Mouse (Mus musculus): ENCODE data around the gene Tshz2. TPM values are rescaled to one million over a fixed set of nuclear protein-coding genes. Genes with fewer than 3 reads are reported as not detected.

The Tshz2 gene
- polyA plus RNA-seq, 1 experiment, result 5.8 TPM

DNA sequence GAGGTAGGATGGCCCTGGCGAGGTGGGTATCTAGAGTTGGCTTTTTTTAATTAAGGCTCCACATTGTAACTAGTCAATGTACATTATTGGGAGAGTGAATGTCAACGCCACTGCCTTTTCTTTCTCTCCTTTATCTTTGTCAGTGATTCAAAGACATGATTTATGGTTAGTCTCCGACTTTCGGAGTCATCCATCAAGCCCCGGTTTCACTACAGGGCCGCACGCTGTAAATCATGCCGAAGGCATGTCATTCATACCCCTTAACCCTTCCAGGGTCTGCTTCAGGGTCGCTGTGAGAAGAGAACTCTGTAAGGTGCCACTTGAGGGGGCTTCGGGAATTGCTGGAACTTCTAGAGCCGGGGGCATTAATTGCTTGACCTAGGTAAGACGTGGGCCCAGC lies 199.4 kb downstream of the Tshz2 start:
- Histone ChIP-seq H3K27ac (ENCODE audit: insufficient read depth, low read length) (no peak overlapping the region), H3K27me3 (ENCODE audit: control insufficient read depth, insufficient read depth, low read length) (no peaks in the 10 kb centered on the region), H3K4me3 (ENCODE audit: extremely low read depth, insufficient read depth, insufficient read length) (no peak overlapping the region), H3K4me1 (ENCODE audit: control insufficient read depth, insufficient read depth, insufficient read length) (no peaks in the 10 kb centered on the region), H3K36me3 (ENCODE audit: control insufficient read depth, insufficient read depth, low read length) (no peaks in the 10 kb centered on the region)
- TF ChIP-seq POLR2A (IDR thresholded peaks at IDR 0.05; ENCODE audit: low read depth, low read length), result no peak
- no peak for TF ChIP-seq CTCF (IDR thresholded peaks at IDR 0.05; ENCODE audit: extremely low read depth, insufficient read depth, insufficient read length, insufficient replicate concordance)
- no peak for DNase-seq (ENCODE audit: low read depth in 1 of 2, low spot score in 2 of 2)
- WGBS, result 86% methylated on average over 12 of the region's 12 CpGs

DNA sequence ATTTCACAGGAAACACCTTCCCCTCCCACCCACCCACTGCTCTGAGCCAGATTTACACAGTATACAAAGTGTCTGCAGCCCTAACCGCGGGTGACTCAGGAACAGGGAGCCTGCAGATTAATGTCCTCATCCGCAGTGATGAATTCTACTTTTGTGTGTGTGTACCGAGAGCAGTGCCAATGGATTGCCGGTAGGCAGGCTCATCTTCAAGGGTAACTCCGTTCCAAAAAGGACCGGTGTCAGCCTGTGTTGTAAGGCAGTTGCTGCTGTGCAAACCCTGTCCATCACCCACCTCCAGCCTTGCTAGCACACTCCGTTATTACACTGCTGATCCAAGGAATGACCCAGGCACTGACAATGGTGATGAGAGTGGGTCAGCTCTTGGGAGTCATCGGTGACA lies 200.8 kb downstream of the Tshz2 start:
- H3K4me3 ChIP-seq (ENCODE audit: extremely low read depth, insufficient read depth, insufficient read length), result no peak overlapping the region
- no peak for DNase-seq (ENCODE audit: low read depth in 1 of 2, low spot score in 2 of 2)
- no peak overlapping the region for H3K27ac ChIP-seq (ENCODE audit: insufficient read depth, low read length)
- H3K27me3 ChIP-seq (ENCODE audit: control insufficient read depth, insufficient read depth, low read length), result no peaks in the 10 kb centered on the region
- no peaks in the 10 kb centered on the region for H3K4me1 ChIP-seq (ENCODE audit: control insufficient read depth, insufficient read depth, insufficient read length)
- TF ChIP-seq CTCF (IDR thresholded peaks at IDR 0.05; ENCODE audit: extremely low read depth, insufficient read depth, insufficient read length, insufficient replicate concordance), result no peak
- no peak for TF ChIP-seq POLR2A (IDR thresholded peaks at IDR 0.05; ENCODE audit: low read depth, low read length)
- no peaks in the 10 kb centered on the region for H3K36me3 ChIP-seq (ENCODE audit: control insufficient read depth, insufficient read depth, low read length)
- 71% methylated on average over 9 of the region's 9 CpGs for WGBS

DNA sequence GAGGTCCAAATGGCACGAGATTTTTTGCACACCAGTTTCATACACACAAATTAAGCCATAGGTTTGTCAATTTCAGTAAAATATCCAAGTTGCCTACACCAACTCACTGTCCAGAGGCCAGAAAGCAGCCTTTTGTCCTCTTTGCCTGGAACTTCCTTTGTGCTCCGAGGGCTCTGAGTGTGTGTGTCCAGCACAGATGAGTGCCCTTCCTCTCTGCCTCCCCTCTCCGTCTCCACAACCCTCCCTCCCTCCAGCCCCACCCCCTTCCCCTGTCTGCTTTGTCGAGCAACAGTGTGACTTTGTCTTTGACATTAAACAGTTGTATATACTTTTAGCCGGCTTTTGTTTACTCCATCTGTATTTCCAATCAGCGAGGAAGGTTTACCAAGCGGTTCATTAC lies 201.8 kb downstream of the Tshz2 start:
- Histone ChIP-seq H3K27ac (ENCODE audit: insufficient read depth, low read length) (no peak overlapping the region), H3K4me1 (ENCODE audit: control insufficient read depth, insufficient read depth, insufficient read length) (no peaks in the 10 kb centered on the region), H3K4me3 (ENCODE audit: extremely low read depth, insufficient read depth, insufficient read length) (no peak overlapping the region), H3K36me3 (ENCODE audit: control insufficient read depth, insufficient read depth, low read length) (no peaks in the 10 kb centered on the region), H3K27me3 (ENCODE audit: control insufficient read depth, insufficient read depth, low read length) (no peaks in the 10 kb centered on the region)
- TF ChIP-seq CTCF (IDR thresholded peaks at IDR 0.05; ENCODE audit: extremely low read depth, insufficient read depth, insufficient read length, insufficient replicate concordance) (no peak), POLR2A (IDR thresholded peaks at IDR 0.05; ENCODE audit: low read depth, low read length) (no peak)
- DNase-seq (ENCODE audit: low read depth in 1 of 2, low spot score in 2 of 2), result no peak
- WGBS, result 52% methylated on average over 7 of the region's 7 CpGs

DNA sequence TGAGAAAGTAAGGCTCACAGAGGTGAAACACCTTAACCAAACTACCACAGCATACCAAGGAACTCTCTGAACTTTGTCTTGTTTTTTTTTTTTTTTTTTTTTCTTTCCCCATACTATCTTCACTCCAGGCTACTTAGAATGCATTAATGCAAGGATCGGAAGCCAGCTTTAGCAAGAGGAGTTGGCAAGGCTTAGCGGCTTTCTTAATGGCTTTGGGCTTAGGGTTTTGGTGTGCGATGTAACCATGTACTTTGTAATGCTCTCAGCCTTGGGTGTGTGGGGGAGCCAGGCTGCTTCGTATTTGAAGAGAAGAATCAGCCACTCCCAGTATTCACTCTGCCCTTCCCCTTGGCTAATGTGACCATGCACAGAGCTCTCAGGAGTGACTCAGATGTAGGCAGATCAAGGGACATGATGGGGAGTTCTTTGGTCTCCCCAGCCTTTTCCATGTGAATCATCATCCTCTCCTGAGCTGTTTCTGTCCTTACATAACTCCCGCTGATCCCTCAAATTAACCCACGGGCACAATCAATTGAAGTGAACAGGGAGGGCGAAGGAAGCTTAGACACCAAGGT lies 204.3 kb downstream of the Tshz2 start:
- TF ChIP-seq POLR2A (IDR thresholded peaks at IDR 0.05; ENCODE audit: low read depth, low read length), result no peak
- TF ChIP-seq CTCF (IDR thresholded peaks at IDR 0.05; ENCODE audit: extremely low read depth, insufficient read depth, insufficient read length, insufficient replicate concordance), result no peak
- no peaks in the 10 kb centered on the region for H3K27me3 ChIP-seq (ENCODE audit: control insufficient read depth, insufficient read depth, low read length)
- no peak overlapping the region for H3K4me3 ChIP-seq (ENCODE audit: extremely low read depth, insufficient read depth, insufficient read length)
- H3K36me3 ChIP-seq (ENCODE audit: control insufficient read depth, insufficient read depth, low read length), result no peaks in the 10 kb centered on the region
- H3K27ac ChIP-seq (ENCODE audit: insufficient read depth, low read length), result no peak overlapping the region
- 85% methylated on average over 7 of the region's 7 CpGs for WGBS
- no peak for DNase-seq (ENCODE audit: low read depth in 1 of 2, low spot score in 2 of 2)
- H3K4me1 ChIP-seq (ENCODE audit: control insufficient read depth, insufficient read depth, insufficient read length), result no peaks in the 10 kb centered on the region

DNA sequence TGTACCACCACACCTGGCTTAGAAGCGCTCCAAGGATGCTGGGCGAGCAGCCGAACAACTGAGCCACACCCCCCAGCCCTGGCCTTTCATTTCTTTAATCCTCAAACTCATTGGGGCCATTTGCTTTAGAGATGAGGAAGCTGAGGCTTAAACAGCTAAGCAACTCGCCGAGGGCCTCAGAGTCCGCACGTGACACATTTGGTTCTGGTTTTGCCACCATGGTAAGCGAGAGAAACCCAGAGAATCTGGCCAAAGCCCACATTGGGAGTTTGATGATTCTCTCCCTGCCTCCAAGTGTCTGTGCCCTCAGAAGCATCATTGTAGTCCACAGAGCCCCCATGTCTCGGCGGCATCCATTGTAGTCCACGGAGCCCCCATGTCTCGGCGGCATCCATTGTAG lies 205.7 kb downstream of the Tshz2 start:
- Histone ChIP-seq H3K4me1 (ENCODE audit: control insufficient read depth, insufficient read depth, insufficient read length) (no peaks in the 10 kb centered on the region), H3K4me3 (ENCODE audit: extremely low read depth, insufficient read depth, insufficient read length) (no peak overlapping the region), H3K27ac (ENCODE audit: insufficient read depth, low read length) (no peak overlapping the region), H3K27me3 (ENCODE audit: control insufficient read depth, insufficient read depth, low read length) (no peaks in the 10 kb centered on the region), H3K36me3 (ENCODE audit: control insufficient read depth, insufficient read depth, low read length) (no peaks in the 10 kb centered on the region)
- DNase-seq (ENCODE audit: low read depth in 1 of 2, low spot score in 2 of 2), result no peak
- TF ChIP-seq CTCF (IDR thresholded peaks at IDR 0.05; ENCODE audit: extremely low read depth, insufficient read depth, insufficient read length, insufficient replicate concordance), result no peak
- no peak for TF ChIP-seq POLR2A (IDR thresholded peaks at IDR 0.05; ENCODE audit: low read depth, low read length)
- 93% methylated on average over 13 of the region's 13 CpGs for WGBS

DNA sequence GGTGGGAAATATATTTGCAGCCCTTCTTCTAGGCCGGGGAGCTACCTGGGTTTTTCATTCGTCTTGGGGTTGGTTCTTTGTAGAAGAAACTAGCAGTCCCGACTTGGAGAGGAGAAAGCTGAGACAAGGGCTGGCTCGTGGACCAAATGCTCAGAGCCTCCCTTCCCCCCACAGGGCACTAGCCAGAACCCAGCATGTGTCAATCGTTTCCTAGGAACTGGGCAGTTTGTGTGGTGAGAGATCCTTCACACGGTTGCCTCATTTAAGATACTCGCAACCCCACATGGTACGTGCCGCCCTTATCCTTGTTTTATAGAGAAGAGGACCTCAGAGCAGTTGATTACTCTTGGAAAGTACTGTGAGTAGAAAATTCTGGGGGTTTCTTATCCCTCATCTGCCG lies 208.6 kb downstream of the Tshz2 start:
- TF ChIP-seq CTCF (IDR thresholded peaks at IDR 0.05; ENCODE audit: extremely low read depth, insufficient read depth, insufficient read length, insufficient replicate concordance) (no peak), POLR2A (IDR thresholded peaks at IDR 0.05; ENCODE audit: low read depth, low read length) (no peak)
- no peak for DNase-seq (ENCODE audit: low read depth in 1 of 2, low spot score in 2 of 2)
- no peak overlapping the region for H3K4me3 ChIP-seq (ENCODE audit: extremely low read depth, insufficient read depth, insufficient read length)
- H3K36me3 ChIP-seq (ENCODE audit: control insufficient read depth, insufficient read depth, low read length), result no peaks in the 10 kb centered on the region
- no peak overlapping the region for H3K27ac ChIP-seq (ENCODE audit: insufficient read depth, low read length)
- no peaks in the 10 kb centered on the region for H3K27me3 ChIP-seq (ENCODE audit: control insufficient read depth, insufficient read depth, low read length)
- no peaks in the 10 kb centered on the region for H3K4me1 ChIP-seq (ENCODE audit: control insufficient read depth, insufficient read depth, insufficient read length)
- WGBS, result 84% methylated on average over 10 of the region's 10 CpGs

DNA sequence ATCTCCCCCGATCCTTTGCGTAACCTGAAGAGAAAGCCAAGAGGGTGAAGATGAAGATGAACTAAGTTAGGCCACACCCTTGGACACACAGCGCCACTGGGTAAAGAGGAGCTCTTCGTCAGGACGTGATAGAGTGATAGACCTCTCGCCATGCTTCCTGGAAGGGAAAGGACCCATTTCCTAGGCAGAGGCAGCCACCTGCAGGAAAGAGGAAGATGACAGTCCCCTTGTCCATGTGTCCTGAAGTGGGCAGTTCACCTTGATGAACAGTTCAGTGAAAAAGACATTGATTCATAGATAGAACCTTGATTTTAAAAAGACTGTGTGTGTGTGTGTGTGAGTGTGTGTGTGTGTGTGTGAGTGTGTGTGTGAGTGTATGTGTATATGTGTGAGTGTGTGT lies 209.7 kb downstream of the Tshz2 start:
- Histone ChIP-seq H3K27me3 (ENCODE audit: control insufficient read depth, insufficient read depth, low read length) (no peaks in the 10 kb centered on the region), H3K27ac (ENCODE audit: insufficient read depth, low read length) (no peak overlapping the region), H3K36me3 (ENCODE audit: control insufficient read depth, insufficient read depth, low read length) (no peaks in the 10 kb centered on the region), H3K4me1 (ENCODE audit: control insufficient read depth, insufficient read depth, insufficient read length) (no peaks in the 10 kb centered on the region), H3K4me3 (ENCODE audit: extremely low read depth, insufficient read depth, insufficient read length) (no peak overlapping the region)
- WGBS, result 75% methylated on average over 6 of the region's 6 CpGs
- TF ChIP-seq POLR2A (IDR thresholded peaks at IDR 0.05; ENCODE audit: low read depth, low read length), result no peak
- TF ChIP-seq CTCF (IDR thresholded peaks at IDR 0.05; ENCODE audit: extremely low read depth, insufficient read depth, insufficient read length, insufficient replicate concordance), result no peak
- DNase-seq (ENCODE audit: low read depth in 1 of 2, low spot score in 2 of 2), result no peak

Measured in spleen, adult 2 months (tissue).